Mouse (Mus musculus) intestine, embryonic 16.5 days (tissue): ENCODE results near the gene Ece1. TPM values are rescaled to one million over a fixed set of nuclear protein-coding genes. Genes with fewer than 3 reads are reported as not detected.

ENCODE experiments used
- ATAC-seq: fragments of 200-750 bp; cut with Nextera tagmentation; 2 replicates; pipeline ENCODE4 v1.8.0; 2017; ENCODE audit warnings: moderate TSS enrichment, moderate library complexity
- H3K27ac ChIP-seq: fragments of 300-500 bp; sonication (generic); 2 replicates; pipeline ENCODE4 v1.5.1; 2014; ENCODE audit warnings: mild to moderate bottlenecking, low read length
- H3K27me3 ChIP-seq: fragments of 300-500 bp; sonication (generic); replicated peaks from 2 replicates; pipeline ENCODE4 v1.6.1; 2014; ENCODE audit warnings: low read length, control low read depth, mixed read lengths; ENCODE audit not compliant: control insufficient read depth, insufficient read depth
- H3K36me3 ChIP-seq: fragments of 300-500 bp; sonication (generic); 2 replicates; pipeline ENCODE4 v1.6.1; 2014; ENCODE audit warnings: low read length, control low read depth; ENCODE audit not compliant: control insufficient read depth, insufficient read depth
- H3K4me1 ChIP-seq: fragments of 300-500 bp; sonication (generic); 2 replicates; pipeline ENCODE4 v1.6.1; 2014; ENCODE audit warnings: low read length, control low read depth, mixed read lengths; ENCODE audit not compliant: control insufficient read depth, insufficient read depth
- H3K4me2 ChIP-seq: fragments of 300-500 bp; sonication (generic); 2 replicates; pipeline ENCODE4 v1.6.1; 2014; ENCODE audit warnings: low read depth, low read length, control low read depth
- H3K4me3 ChIP-seq: fragments of 300-500 bp; sonication (generic); 2 replicates; pipeline ENCODE4 v1.5.1; 2014; ENCODE audit warnings: mild to moderate bottlenecking, low read length
- H3K9ac ChIP-seq: fragments of 300-500 bp; sonication (generic); 2 replicates; pipeline ENCODE4 v1.6.1; 2014; ENCODE audit warnings: low read depth, low read length
- H3K9me3 ChIP-seq: fragments of 300-500 bp; sonication (generic); 2 replicates; pipeline ENCODE4 v1.6.1; 2016; ENCODE audit warnings: low read length, control low read depth; ENCODE audit not compliant: control insufficient read depth
- WGBS: fragments of 180-500 bp; shearing (Covaris S2); extraction: QIAGEN DNeasy Blood & Tissue Kit; methylation state at CpG from one replicate; pipeline ENCODE4 v1.1.7; 2014; 5-methylcytosine and 5-hydroxymethylcytosine counted together
- polyA plus RNA-seq: library from polyadenylated mRNA; unstranded; fragments of >200 nt; fragmentation: Nextera tagmentation; extraction: Ambion mirVana; gene quantifications from 2 replicates; pipeline ENCODE4 v1.2.1, GENCODE M21; 2015

Gene Ece1
- polyA plus RNA-seq, 1 experiment from 2014 or later = 56.0 TPM

DNA sequence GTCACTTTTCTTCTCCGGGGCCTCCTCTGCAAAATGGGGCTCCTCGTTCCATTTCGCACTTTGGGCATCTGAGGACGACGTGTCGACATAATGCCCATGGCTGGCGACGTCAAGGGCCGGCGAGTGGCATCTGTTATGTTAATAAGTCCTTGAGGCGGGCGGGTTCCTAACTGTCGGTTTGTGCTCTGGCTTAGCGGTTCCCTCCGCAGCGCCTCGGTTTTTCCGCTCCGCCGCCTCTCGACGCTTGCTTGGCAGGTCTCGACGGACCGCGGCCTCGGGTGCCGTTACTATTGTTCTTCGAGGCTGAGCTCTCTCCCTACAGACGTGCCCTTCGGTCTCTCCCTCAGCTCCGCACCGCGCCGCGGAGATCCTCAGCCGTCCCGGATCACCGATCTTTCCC lies 130.9 kb downstream of the Ece1 start, which contains the start of gene Eif4g3:
Eif4g3 (plus strand) TSS at position 133 of the 400 bp plus-strand sequence.
- no peaks in the 10 kb centered on the region for H3K9me3 ChIP-seq
- peak within 1 kb of the TSS; percentile 97 for H3K9ac ChIP-seq
- 2% methylated on average over 39 of the region's 39 CpGs for WGBS
- H3K4me3 ChIP-seq = peak within 1 kb of the TSS; percentile 95
- peak within 1 kb of the TSS; percentile 83 for H3K4me2 ChIP-seq
- 0 out of 2 replicates have a peak, but pooled peaks cover under 1% of the 10 kb centered on the region for H3K36me3 ChIP-seq
- H3K4me1 ChIP-seq = peaks cover 23% of the 10 kb centered on the region
- H3K27me3 ChIP-seq = no peaks in the 10 kb centered on the region
- no peak for ATAC-seq
- H3K27ac ChIP-seq = peak within 1 kb of the TSS; percentile 87

DNA sequence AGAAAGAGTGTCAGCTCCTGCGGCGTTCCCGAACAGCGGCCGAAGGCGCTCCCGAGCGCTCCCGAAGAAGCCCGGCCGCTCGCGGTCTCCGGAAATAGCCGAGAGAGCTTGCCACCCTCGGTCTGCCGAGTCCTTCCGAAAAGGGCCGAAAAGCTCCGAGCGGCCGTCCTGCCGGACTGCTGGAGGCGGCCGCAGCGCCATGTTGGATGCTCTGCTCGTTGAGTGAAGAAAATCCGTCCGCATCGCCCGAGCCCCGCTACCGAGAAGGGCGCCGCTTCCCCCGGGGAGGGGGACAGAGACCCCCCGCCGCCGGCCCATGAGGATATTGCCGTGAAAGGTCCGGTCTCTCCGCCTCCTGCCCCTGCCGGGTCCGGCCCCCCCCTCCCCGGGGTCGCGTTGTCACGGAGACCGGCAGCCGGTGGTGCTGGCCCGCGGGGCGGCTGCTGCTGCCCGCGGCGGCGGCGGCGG lies 131.3 kb downstream of the Ece1 start:
- WGBS = 0% methylated on average over 44 of the region's 59 CpGs
- H3K4me1 ChIP-seq = peaks cover 23% of the 10 kb centered on the region
- H3K36me3 ChIP-seq = 0 out of 2 replicates have a peak, but pooled peaks cover 4% of the 10 kb centered on the region
- H3K4me3 ChIP-seq = peak overlapping the region; percentile 95
- peak overlapping the region; percentile 97 for H3K9ac ChIP-seq
- H3K27me3 ChIP-seq = no peaks in the 10 kb centered on the region
- peak; percentile 97 for ATAC-seq
- H3K27ac ChIP-seq = peak overlapping the region; percentile 87
- H3K9me3 ChIP-seq = no peaks in the 10 kb centered on the region
- H3K4me2 ChIP-seq = peak overlapping the region; percentile 83

DNA sequence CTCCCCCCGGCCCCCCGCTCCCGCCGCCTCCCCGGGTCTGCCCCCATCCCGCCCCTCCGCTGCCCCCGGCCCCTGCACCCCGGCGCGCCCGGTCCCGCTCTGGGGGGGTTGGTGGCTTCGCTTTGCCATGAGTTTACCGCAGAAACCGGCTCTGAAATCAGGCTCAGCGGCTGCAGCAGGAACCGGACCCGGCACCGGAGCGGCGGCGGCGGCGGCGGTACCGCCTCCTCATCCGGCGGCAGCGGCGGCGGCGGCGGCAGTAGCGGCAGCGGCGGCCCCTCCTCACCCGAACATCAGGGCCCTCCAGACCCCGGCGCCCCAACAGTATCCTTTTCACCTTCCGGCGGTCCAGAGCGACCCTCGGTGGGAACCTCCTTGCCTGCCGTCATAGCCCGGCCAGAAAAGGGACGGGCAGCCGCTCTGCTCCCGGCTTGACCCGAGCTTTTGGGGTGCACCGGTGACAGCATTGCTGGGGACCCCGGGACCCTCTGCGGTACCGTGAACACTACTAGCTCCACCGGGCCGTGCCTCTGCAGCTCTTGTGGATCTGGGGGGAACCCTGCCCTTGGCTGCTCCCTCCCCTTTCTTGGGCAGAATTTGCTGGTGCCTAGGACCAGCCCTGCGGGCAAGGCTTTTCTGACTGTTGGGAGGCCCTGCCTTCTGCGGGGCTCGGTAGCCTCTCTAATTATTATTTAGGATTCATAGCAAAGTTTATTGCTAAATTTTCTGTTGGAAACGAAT lies 132.0 kb downstream of the Ece1 start:
- Histone ChIP-seq H3K27me3 (no peaks in the 10 kb centered on the region), H3K4me1 (peaks cover 23% of the 10 kb centered on the region), H3K4me3 (peak overlapping the region; percentile 95), H3K4me2 (peak overlapping the region; percentile 78), H3K9ac (peak overlapping the region; percentile 97), H3K9me3 (no peaks in the 10 kb centered on the region), H3K36me3 (0 out of 2 replicates have a peak, but pooled peaks cover 6% of the 10 kb centered on the region), H3K27ac (peak overlapping the region; percentile 87)
- WGBS = under 1% methylated on average over 47 of the region's 60 CpGs
- peak; percentile 21 for ATAC-seq

DNA sequence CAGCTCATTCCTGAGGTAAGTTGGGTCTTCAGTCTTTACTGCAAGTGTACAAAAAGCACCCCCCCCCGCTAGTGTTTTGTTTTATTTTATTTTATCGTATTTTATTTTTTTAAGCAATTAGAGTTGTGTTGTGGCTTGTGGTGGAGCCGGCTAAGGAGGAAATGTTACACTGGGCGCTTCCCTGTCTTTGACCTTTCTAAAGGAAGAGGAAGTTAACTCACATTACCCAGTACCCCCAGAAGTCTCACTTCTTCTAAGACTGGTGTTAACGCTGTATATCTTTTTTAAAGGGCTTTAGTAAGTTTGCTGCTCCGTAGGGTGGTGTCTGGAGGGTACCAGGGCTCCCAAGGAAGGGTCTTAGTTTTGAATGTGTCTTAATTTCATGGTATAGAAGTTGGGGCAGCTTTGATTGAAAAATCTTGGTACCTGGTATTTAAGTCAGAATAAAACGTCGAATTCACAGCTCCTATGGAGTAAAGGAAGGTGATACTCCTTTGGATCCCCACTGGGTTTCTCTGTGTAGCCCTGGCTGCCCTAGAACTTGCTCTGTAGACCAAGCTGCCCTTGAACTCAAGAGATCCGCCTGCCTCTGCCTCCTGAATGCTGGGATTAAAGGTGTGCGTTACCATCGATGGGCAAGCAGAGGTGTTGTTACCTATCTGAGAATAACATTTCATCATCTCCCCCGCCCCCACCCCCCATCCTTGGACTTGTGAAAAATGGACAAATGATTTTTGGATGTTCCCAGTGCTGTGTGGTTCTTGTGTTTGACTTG lies 132.7 kb downstream of the Ece1 start:
- H3K27ac ChIP-seq = peak overlapping the region; percentile 87; the same call in 1 of the 2 replicates

DNA sequence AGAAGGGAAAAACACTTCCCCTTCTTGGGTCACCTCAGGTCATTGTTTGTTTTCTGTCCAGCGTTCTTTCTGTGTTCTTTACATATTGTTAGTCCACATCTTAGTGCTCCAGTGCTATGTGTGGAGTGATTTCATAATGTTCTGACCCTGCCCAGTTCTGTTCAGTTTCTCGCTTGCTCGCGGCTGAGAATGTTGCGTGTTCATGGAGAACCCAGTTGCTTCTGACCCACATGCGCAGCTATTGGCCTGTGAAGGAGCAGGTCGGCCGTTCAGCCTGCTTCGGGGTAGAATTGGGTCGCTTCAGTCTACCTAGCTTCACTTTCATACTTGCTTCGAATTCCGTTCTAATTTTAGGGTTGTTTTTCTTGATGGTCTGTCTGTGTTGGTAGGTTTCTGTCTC lies 133.4 kb downstream of the Ece1 start:
- H3K27ac ChIP-seq = no peak overlapping the region
- H3K4me2 ChIP-seq = peak overlapping the region; percentile 78
- no peak for ATAC-seq
- no peaks in the 10 kb centered on the region for H3K27me3 ChIP-seq
- H3K9ac ChIP-seq = 0 out of 2 replicates have a peak overlapping the region, but pooled peaks have one; percentile 97
- H3K4me1 ChIP-seq = peaks cover 23% of the 10 kb centered on the region
- H3K9me3 ChIP-seq = no peaks in the 10 kb centered on the region
- H3K36me3 ChIP-seq = peaks cover 9% of the 10 kb centered on the region
- H3K4me3 ChIP-seq = peak overlapping the region; percentile 95; the same call in 1 of the 2 replicates
- WGBS = 70% methylated on average over 12 of the region's 12 CpGs

More for the DNA sequence above, 132.7 kb downstream of the Ece1 start:
- H3K4me3 ChIP-seq = peak overlapping the region; percentile 95
- peaks cover 9% of the 10 kb centered on the region for H3K36me3 ChIP-seq
- ATAC-seq = no peak
- no peaks in the 10 kb centered on the region for H3K9me3 ChIP-seq
- peaks cover 23% of the 10 kb centered on the region for H3K4me1 ChIP-seq
- H3K4me2 ChIP-seq = peak overlapping the region; percentile 78
- H3K27me3 ChIP-seq = no peaks in the 10 kb centered on the region
- H3K9ac ChIP-seq = peak overlapping the region; percentile 97
- 40% methylated on average over 12 of the region's 12 CpGs for WGBS

GRCm38 (mm10) chr4:137998232-137998631 lies 136.2 kb downstream of the Ece1 start:
- Histone ChIP-seq H3K9ac (no peak overlapping the region), H3K4me2 (no peak overlapping the region), H3K36me3 (peaks cover 9% of the 10 kb centered on the region), H3K27ac (no peak overlapping the region), H3K27me3 (no peaks in the 10 kb centered on the region), H3K4me3 (no peak overlapping the region), H3K9me3 (no peaks in the 10 kb centered on the region), H3K4me1 (peaks cover 24% of the 10 kb centered on the region)
- no peak for ATAC-seq
- WGBS = 70% methylated on average over 4 of the region's 4 CpGs

- Histone ChIP-seq H3K9ac (no peak overlapping the region), H3K27ac (no peak overlapping the region; the same call in 1 of the 2 replicates), H3K4me3 (no peak overlapping the region), H3K27me3 (no peaks in the 10 kb centered on the region), H3K9me3 (no peaks in the 10 kb centered on the region), H3K36me3 (peaks cover 9% of the 10 kb centered on the region), H3K4me1 (peaks cover 17% of the 10 kb centered on the region), H3K4me2 (no peak overlapping the region)
- 19% methylated on average over 7 of the region's 7 CpGs for WGBS
- no peak for ATAC-seq
Observed at GRCm38 (mm10) chr4:138000682-138001081, 138.6 kb downstream of the Ece1 start.

DNA sequence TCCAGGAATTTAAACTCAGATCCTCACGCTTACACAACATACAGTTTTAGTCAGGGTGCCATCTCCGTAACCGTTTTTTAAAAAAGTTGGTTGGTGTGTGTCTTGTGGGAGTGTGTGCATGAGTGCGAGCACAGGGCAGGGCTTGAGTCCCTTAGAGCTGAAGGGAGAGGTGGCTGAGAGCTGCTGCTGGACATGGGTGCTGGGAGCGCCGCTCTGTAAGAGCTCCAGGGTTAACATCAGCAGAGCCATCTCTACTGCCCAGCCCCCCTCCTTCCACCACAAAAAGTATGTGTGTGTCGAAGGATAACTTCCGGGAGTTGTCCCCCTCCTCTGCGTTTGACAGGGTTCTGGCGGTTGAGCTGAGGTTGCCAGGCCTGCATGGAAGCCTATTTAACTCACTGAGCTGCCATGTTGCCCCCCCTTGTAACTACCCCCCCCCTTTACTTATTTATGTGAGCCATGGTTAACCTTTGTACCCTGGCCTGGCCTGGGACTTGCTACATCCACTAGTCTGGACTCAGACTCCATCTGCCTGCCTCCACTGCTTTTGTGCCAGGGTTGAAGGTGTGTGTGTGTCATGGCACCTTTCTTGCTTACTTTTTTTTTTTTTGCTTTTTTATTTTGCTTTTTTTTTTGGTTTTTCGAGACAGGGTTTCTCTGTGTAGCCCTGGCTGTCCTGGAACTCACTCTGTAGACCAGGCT lies 142.0 kb downstream of the Ece1 start:
- Histone ChIP-seq H3K27ac (no peak overlapping the region), H3K4me1 (peaks cover 8% of the 10 kb centered on the region), H3K4me2 (no peak overlapping the region), H3K4me3 (no peak overlapping the region), H3K9ac (no peak overlapping the region), H3K36me3 (peaks cover 4% of the 10 kb centered on the region), H3K9me3 (no peaks in the 10 kb centered on the region), H3K27me3 (no peaks in the 10 kb centered on the region)
- ATAC-seq = no peak
- WGBS = 70% methylated on average over 11 of the region's 11 CpGs

- no peaks in the 10 kb centered on the region for H3K36me3 ChIP-seq
- no peak overlapping the region for H3K4me3 ChIP-seq
- no peaks in the 10 kb centered on the region for H3K27me3 ChIP-seq
- 84% methylated on average over 1 of the region's 1 CpGs for WGBS
- H3K4me2 ChIP-seq = no peak overlapping the region
- no peak for ATAC-seq
- no peak overlapping the region for H3K27ac ChIP-seq
- no peak overlapping the region for H3K9ac ChIP-seq
- H3K9me3 ChIP-seq = no peaks in the 10 kb centered on the region
- H3K4me1 ChIP-seq = peaks cover 8% of the 10 kb centered on the region
Observed at GRCm38 (mm10) chr4:138005781-138006180, 143.7 kb downstream of the Ece1 start.
